Mouse (Mus musculus): Measurements from ENCODE around the gene Iqsec3. TPM values are rescaled to one million over a fixed set of nuclear protein-coding genes. Genes with fewer than 3 reads are reported as not detected.
"Not testable (repeated sequence)": the region's sequence is repeated elsewhere in the genome, so short reads cannot be mapped to it uniquely, and the experiment has no call there.

Gene Iqsec3
- total and polyA plus RNA-seq, 2 experiments from 2014 or later: 10.6 to 48.2 TPM

DNA sequence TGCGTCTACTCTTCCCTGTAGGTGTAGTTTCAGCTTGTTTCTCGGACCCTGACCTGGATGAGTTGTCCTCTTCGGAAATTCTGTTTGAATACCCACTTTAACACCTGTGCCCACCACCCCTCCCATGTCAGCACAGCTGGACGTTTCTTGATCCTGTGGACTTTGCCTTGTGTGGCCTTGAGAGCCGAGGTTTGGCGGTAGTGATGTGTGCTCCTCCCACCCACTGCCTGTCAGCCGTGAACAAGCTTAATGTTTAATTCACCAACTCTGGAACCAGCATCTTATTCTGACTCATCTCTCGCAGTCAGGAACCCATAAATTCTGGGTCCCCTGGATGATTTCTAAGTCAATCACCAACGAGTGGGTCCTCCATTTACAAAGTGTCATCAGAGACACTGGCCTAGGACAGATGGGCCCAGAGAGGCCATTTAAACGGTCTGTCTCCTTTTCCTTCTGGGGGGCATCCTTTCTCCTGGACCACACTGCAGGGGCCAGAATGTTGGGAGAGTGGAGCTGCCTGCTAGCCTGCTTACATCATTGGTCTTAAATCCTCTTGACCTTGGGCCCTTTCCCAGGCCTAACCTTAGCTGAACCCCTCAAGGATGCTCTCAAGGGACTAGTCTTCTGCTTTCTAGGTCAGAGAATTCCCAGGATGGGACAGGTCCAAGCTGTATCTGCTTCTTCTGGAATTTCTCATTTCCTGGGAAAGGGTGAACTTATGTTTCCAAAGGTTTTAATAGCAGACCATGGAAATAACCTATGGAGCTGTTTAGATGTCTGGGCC, 102.1 kb downstream of the Iqsec3 start:
- Histone ChIP-seq H3K27me3 (ENCODE audit: insufficient read depth, low read length) (no peaks in the 10 kb centered on the region), H3K9me3 (ENCODE audit: low read length) (no peaks in the 10 kb centered on the region), H3K4me2 (ENCODE audit: low read depth, low read length) (no peak overlapping the region), H3K4me3 (ENCODE audit: low read length) (no peak overlapping the region), H3K36me3 (ENCODE audit: insufficient read depth, low read length) (no peaks in the 10 kb centered on the region), H3K27ac (no peak overlapping the region), H3K4me1 (ENCODE audit: insufficient read depth, low read length) (no peaks in the 10 kb centered on the region), H3K9ac (replicated peaks; ENCODE audit: low read length) (no peak overlapping the region)
- 73% methylated on average over 10 of the region's 10 CpGs for WGBS
- DNase-seq (ENCODE audit: low spot score): no peak
- TF ChIP-seq CTCF (IDR thresholded peaks at IDR 0.05; ENCODE audit: low read depth): no peak
- ATAC-seq: no peak

DNA sequence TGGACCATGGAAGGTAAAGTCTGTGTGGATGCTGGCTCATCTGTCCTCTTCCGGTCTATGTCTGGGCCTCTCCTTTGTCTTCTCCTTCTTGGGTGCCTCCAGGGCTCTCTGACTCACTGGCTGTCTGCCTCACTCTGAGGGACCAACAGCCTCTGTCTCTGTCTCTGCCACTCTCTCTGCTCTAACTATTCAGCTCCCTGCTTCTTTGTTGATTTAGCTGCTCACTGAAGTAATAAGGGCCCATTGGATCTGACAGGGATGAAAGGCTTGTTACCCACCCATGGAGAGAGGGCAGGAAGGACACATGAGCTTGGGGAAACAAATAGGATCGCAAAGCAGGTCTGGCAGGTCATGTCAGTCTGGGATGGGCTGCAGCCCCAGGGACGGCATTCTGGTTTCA, 106.4 kb downstream of the Iqsec3 start:
- DNase-seq (ENCODE audit: low spot score): no peak
- Histone ChIP-seq H3K4me3 (ENCODE audit: low read length) (no peak overlapping the region), H3K4me2 (ENCODE audit: low read depth, low read length) (no peak overlapping the region), H3K36me3 (ENCODE audit: insufficient read depth, low read length) (no peaks in the 10 kb centered on the region), H3K27me3 (ENCODE audit: insufficient read depth, low read length) (no peaks in the 10 kb centered on the region), H3K9ac (replicated peaks; ENCODE audit: low read length) (no peak overlapping the region), H3K9me3 (ENCODE audit: low read length) (no peaks in the 10 kb centered on the region), H3K4me1 (ENCODE audit: insufficient read depth, low read length) (0 out of 2 replicates have a peak, but pooled peaks cover 5% of the 10 kb centered on the region), H3K27ac (no peak overlapping the region)
- no peak for TF ChIP-seq CTCF (IDR thresholded peaks at IDR 0.05; ENCODE audit: low read depth)
- ATAC-seq: no peak
- WGBS: 56% methylated on average over 3 of the region's 3 CpGs

DNA sequence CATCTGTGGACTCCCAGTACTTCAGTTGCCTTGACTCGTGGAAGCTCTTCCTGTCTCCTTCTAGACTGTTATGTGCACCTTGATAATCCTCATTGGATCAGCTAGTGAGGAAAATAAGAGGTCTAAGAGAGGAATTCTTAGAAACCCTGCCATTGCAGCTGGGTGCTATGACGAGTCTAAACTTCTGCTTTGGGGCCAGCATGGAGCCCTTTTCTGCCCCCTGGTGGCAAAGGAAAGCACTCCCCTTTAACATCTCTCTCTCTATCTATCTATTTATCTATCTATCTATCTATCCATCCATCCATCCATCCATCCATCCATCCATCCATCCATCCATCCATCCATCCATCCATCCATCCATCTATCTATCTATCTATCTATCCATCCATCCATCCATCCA, 106.9 kb downstream of the Iqsec3 start:
- peak; percentile 33 for DNase-seq (ENCODE audit: low spot score)
- 24% methylated on average over 2 of the region's 2 CpGs for WGBS
- not testable (repeated sequence) for H3K36me3 ChIP-seq (ENCODE audit: insufficient read depth, low read length); H3K4me2 ChIP-seq (ENCODE audit: low read depth, low read length); H3K4me1 ChIP-seq (ENCODE audit: insufficient read depth, low read length); H3K9me3 ChIP-seq (ENCODE audit: low read length); ATAC-seq; H3K27ac ChIP-seq; H3K9ac ChIP-seq (replicated peaks; ENCODE audit: low read length); H3K4me3 ChIP-seq (ENCODE audit: low read length); H3K27me3 ChIP-seq (ENCODE audit: insufficient read depth, low read length)
- TF ChIP-seq CTCF (IDR thresholded peaks at IDR 0.05; ENCODE audit: low read depth): peak; percentile 54

DNA sequence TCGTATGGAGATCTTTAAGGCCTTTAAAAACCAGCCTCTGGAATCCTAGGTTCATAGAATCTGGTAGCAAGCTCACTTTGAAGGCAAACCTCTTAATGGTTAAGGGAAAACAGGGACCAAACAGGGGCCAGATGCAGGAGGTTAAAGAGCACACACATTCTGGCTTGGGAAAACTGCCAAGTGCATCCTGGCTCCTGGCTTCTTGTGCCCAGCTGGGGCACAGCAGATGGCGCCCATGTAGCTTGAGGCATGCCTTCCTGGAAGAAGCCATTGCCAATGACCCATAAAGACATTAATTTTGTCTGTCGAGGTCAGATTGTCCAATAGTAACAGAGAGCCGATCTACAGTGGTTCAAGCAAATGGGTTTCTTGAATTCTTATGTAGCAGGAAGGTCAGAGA, 109.5 kb downstream of the Iqsec3 start:
- Histone ChIP-seq H3K4me2 (ENCODE audit: low read depth, low read length) (no peak overlapping the region), H3K9ac (replicated peaks; ENCODE audit: low read length) (no peak overlapping the region), H3K27ac (no peak overlapping the region), H3K4me1 (ENCODE audit: insufficient read depth, low read length) (0 out of 2 replicates have a peak, but pooled peaks cover 5% of the 10 kb centered on the region), H3K4me3 (ENCODE audit: low read length) (no peak overlapping the region), H3K9me3 (ENCODE audit: low read length) (no peaks in the 10 kb centered on the region), H3K27me3 (ENCODE audit: insufficient read depth, low read length) (no peaks in the 10 kb centered on the region), H3K36me3 (ENCODE audit: insufficient read depth, low read length) (no peaks in the 10 kb centered on the region)
- DNase-seq (ENCODE audit: low spot score) (peak; percentile 58), ATAC-seq (no peak)
- 50% methylated on average over 4 of the region's 4 CpGs for WGBS
- TF ChIP-seq CTCF (IDR thresholded peaks at IDR 0.05; ENCODE audit: low read depth): no peak

DNA sequence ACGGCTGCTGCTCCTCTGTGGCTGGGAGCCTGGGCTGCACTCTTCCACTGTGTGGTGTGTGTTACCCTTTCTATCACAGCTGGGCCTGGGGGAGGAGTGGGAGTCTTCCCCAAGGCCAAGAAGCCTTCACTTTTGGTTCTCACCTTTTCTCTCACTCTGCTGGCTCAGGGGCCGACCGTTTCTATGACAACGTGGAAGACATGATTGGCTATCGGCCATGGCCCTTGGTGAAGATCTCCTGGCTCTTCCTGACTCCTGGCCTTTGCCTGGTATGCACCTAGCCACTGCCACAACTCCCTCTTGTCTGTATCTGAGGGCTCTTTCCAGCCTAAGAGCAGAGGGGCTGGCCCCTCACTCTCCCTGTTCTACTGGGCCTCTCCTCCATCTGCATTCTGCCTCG, 110.4 kb downstream of the Iqsec3 start:
- ATAC-seq (peak; percentile 40; the same call in 1 of the 2 replicates), DNase-seq (ENCODE audit: low spot score) (no peak)
- no peak for TF ChIP-seq CTCF (IDR thresholded peaks at IDR 0.05; ENCODE audit: low read depth)
- 0 out of 2 replicates have a peak, but pooled peaks cover 5% of the 10 kb centered on the region for H3K4me1 ChIP-seq (ENCODE audit: insufficient read depth, low read length)
- no peak overlapping the region for H3K27ac ChIP-seq
- no peak overlapping the region for H3K9ac ChIP-seq (replicated peaks; ENCODE audit: low read length)
- no peaks in the 10 kb centered on the region for H3K9me3 ChIP-seq (ENCODE audit: low read length)
- no peak overlapping the region for H3K4me2 ChIP-seq (ENCODE audit: low read depth, low read length)
- WGBS: 72% methylated on average over 6 of the region's 6 CpGs
- H3K4me3 ChIP-seq (ENCODE audit: low read length): no peak overlapping the region
- H3K36me3 ChIP-seq (ENCODE audit: insufficient read depth, low read length): no peaks in the 10 kb centered on the region
- no peaks in the 10 kb centered on the region for H3K27me3 ChIP-seq (ENCODE audit: insufficient read depth, low read length)

DNA sequence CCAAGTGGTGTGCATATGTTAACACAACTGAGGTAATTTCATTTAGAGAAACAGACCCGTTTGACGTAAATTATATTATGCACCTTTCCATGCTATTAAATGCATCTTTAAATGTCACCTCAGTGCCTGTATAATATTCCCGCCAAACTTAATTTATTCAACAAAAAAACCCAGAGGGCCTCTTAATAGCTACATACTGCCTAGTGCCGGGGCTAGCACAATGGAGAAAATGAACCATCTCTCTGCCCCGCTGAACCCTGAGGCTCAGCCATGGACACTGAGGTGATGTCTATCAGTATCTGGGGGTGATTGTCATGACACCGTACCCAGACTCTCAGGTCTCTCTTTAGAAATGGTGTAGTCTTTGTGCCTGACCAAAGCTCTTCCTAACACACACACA, 116.2 kb downstream of the Iqsec3 start:
- H3K9ac ChIP-seq (replicated peaks; ENCODE audit: low read length): no peak overlapping the region
- TF ChIP-seq CTCF (IDR thresholded peaks at IDR 0.05; ENCODE audit: low read depth): no peak

DNA sequence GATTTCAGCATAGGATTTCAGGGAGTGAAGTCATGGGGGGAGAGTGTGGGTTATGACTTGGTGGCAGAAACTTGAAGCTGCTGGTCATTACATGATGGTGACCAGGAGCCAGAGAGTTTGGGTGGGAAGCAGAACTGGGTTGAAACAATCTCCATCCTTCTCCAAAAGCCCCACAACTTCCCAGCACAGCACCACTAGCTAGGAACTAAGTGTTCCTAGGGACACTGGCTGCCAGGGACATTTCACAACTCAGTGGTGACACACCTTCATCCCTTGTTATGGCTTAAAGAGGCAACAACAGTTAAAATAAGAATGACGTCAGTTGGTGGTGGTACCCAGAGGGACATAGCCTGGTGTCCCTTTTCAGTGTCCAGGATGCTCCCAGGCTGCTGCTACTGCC, 117.4 kb downstream of the Iqsec3 start:
- no peak overlapping the region for H3K9ac ChIP-seq (replicated peaks; ENCODE audit: low read length)
- TF ChIP-seq CTCF (IDR thresholded peaks at IDR 0.05; ENCODE audit: low read depth): no peak
- H3K9me3 ChIP-seq (ENCODE audit: low read length): no peaks in the 10 kb centered on the region
- H3K27me3 ChIP-seq (ENCODE audit: insufficient read depth, low read length): no peaks in the 10 kb centered on the region
- WGBS: 79% methylated on average over 1 of the region's 1 CpGs
- no peak overlapping the region for H3K4me2 ChIP-seq (ENCODE audit: low read depth, low read length)
- H3K27ac ChIP-seq: no peak overlapping the region
- no peak for DNase-seq (ENCODE audit: low spot score)
- no peaks in the 10 kb centered on the region for H3K4me1 ChIP-seq (ENCODE audit: insufficient read depth, low read length)
- no peak overlapping the region for H3K4me3 ChIP-seq (ENCODE audit: low read length)
- ATAC-seq: no peak
- H3K36me3 ChIP-seq (ENCODE audit: insufficient read depth, low read length): no peaks in the 10 kb centered on the region

More for the DNA sequence above, 116.2 kb downstream of the Iqsec3 start:
- H3K27me3 ChIP-seq (ENCODE audit: insufficient read depth, low read length): no peaks in the 10 kb centered on the region
- DNase-seq (ENCODE audit: low spot score) (no peak), ATAC-seq (no peak)
- no peaks in the 10 kb centered on the region for H3K9me3 ChIP-seq (ENCODE audit: low read length)
- no peaks in the 10 kb centered on the region for H3K36me3 ChIP-seq (ENCODE audit: insufficient read depth, low read length)
- H3K4me1 ChIP-seq (ENCODE audit: insufficient read depth, low read length): no peaks in the 10 kb centered on the region
- H3K4me3 ChIP-seq (ENCODE audit: low read length): no peak overlapping the region
- no peak overlapping the region for H3K27ac ChIP-seq
- 70% methylated on average over 6 of the region's 6 CpGs for WGBS
- H3K4me2 ChIP-seq (ENCODE audit: low read depth, low read length): no peak overlapping the region

Data from hindbrain, postnatal 0 days (tissue).